Mouse (Mus musculus): ENCODE data around the gene Sapcd1.

Gene Sapcd1

GRCm38 (mm10) chr17:34978239-34978638, 49.6 kb downstream of the Sapcd1 start:
- Histone ChIP-seq H3K9me3 (ENCODE audit: low read length) (no peaks in the 10 kb centered on the region), H3K4me1 (replicated peaks; ENCODE audit: low read depth, low read length) (peaks cover 35% of the 10 kb centered on the region), H3K27me3 (ENCODE audit: insufficient read depth, low read length) (peaks cover 42% of the 10 kb centered on the region), H3K4me3 (replicated peaks; ENCODE audit: low read length) (no peak overlapping the region), H3K36me3 (ENCODE audit: insufficient read depth, low read length) (peaks cover 6% of the 10 kb centered on the region; the same call in 1 of the 2 replicates)
- no peak for TF ChIP-seq POU5F1 (IDR thresholded peaks at IDR 0.05; ENCODE audit: borderline replicate concordance, low read length)
- TF ChIP-seq CTCF (conservative IDR thresholded peaks at IDR 0.05; ENCODE audit: low read length): no peak
- no peak for TF ChIP-seq NANOG (IDR thresholded peaks at IDR 0.05; ENCODE audit: borderline replicate concordance, low read length)

- Histone ChIP-seq H3K4me3 (replicated peaks; ENCODE audit: low read length) (no peak overlapping the region), H3K36me3 (ENCODE audit: insufficient read depth, low read length) (0 out of 2 replicates have a peak, but pooled peaks cover 3% of the 10 kb centered on the region), H3K4me1 (replicated peaks; ENCODE audit: low read depth, low read length) (peaks cover 33% of the 10 kb centered on the region), H3K9me3 (ENCODE audit: low read length) (no peaks in the 10 kb centered on the region), H3K27me3 (ENCODE audit: insufficient read depth, low read length) (peaks cover 51% of the 10 kb centered on the region)
- TF ChIP-seq POU5F1 (IDR thresholded peaks at IDR 0.05; ENCODE audit: borderline replicate concordance, low read length) (no peak), CTCF (conservative IDR thresholded peaks at IDR 0.05; ENCODE audit: low read length) (no peak), NANOG (IDR thresholded peaks at IDR 0.05; ENCODE audit: borderline replicate concordance, low read length) (no peak)
Measured at GRCm38 (mm10) chr17:34977000-34977399, 50.8 kb downstream of the Sapcd1 start.

Data from E14TG2a.4 (cell line).